Mouse (Mus musculus) gastrocnemius, postnatal 25 days (tissue): ENCODE data around the gene Adcy4. TPM values are rescaled to one million over a fixed set of nuclear protein-coding genes. Genes with fewer than 3 reads are reported as not detected.

Experiments used
- DNase-seq: peaks from one replicate; pipeline ENCODE4 v3.0.0; 2022
- total RNA-seq, 2 experiments: library from RNA; stranded (reverse); gene quantifications; 1 replicate in 1 of 2; 2 replicates in 1 of 2; pipeline ENCODE4 v1.2.3; 2021

Gene Adcy4
- total RNA-seq, 2 experiments from 2014 or later, result 6.4 to 6.5 TPM

GRCm38 (mm10) chr14:55788256-55789050, 4.6 kb upstream of the Adcy4 start, which contains the start of gene Ripk3:
TSS of gene Ripk3 (minus strand) at chr14:55788865.
- DNase-seq, result peak; percentile 17

- peak; percentile 3 for DNase-seq
Measured at GRCm38 (mm10) chr14:55787731-55788130, 3.8 kb upstream of the Adcy4 start.

GRCm38 (mm10) chr14:55785195-55785594, 1.3 kb upstream of the Adcy4 start:
- no peak for DNase-seq

GRCm38 (mm10) chr14:55783171-55783957, 531 bp downstream of the Adcy4 start:
- DNase-seq, result peak; percentile 33

- DNase-seq, result peak; percentile 5
Measured at GRCm38 (mm10) chr14:55782361-55782960, 1.4 kb downstream of the Adcy4 start.

- peak; percentile 55 for DNase-seq
Measured at GRCm38 (mm10) chr14:55781310-55781709, 2.6 kb downstream of the Adcy4 start.

GRCm38 (mm10) chr14:55780736-55781135, 3.2 kb downstream of the Adcy4 start:
- peak; percentile 3 for DNase-seq

GRCm38 (mm10) chr14:55779656-55780055, 4.2 kb downstream of the Adcy4 start:
- peak; percentile 7 for DNase-seq

- peak; percentile 3 for DNase-seq
Measured at GRCm38 (mm10) chr14:55778686-55779085, 5.2 kb downstream of the Adcy4 start.

- no peak for DNase-seq
Measured at GRCm38 (mm10) chr14:55777806-55778205, 6.1 kb downstream of the Adcy4 start.

GRCm38 (mm10) chr14:55777176-55777575, 6.7 kb downstream of the Adcy4 start:
- no peak for DNase-seq

GRCm38 (mm10) chr14:55776711-55777110, 7.2 kb downstream of the Adcy4 start:
- no peak for DNase-seq

GRCm38 (mm10) chr14:55769087-55769703, 14.7 kb downstream of the Adcy4 start:
- no peak for DNase-seq

GRCm38 (mm10) chr14:55768555-55768954, 15.3 kb downstream of the Adcy4 start:
- DNase-seq, result no peak

- DNase-seq, result peak; percentile 55
Measured at GRCm38 (mm10) chr14:55767519-55768414, 16.1 kb downstream of the Adcy4 start.

GRCm38 (mm10) chr14:55765696-55766095, 18.2 kb downstream of the Adcy4 start, which contains the start of gene Ltb4r1:
TSS of gene Ltb4r1 (plus strand) at chr14:55765962.
- no peak for DNase-seq

- DNase-seq, result no peak
Measured at GRCm38 (mm10) chr14:55763166-55763565, 20.7 kb downstream of the Adcy4 start.

GRCm38 (mm10) chr14:55762001-55762821, 21.7 kb downstream of the Adcy4 start:
- DNase-seq, result peak; percentile 49

- no peak for DNase-seq
Measured at GRCm38 (mm10) chr14:55761163-55761562, 22.7 kb downstream of the Adcy4 start, which contains the start of gene Ltb4r2. TSS of gene Ltb4r2 (plus strand) at chr14:55761428.

GRCm38 (mm10) chr14:55760156-55760555, 23.7 kb downstream of the Adcy4 start:
- DNase-seq, result peak; percentile 57
